Mouse (Mus musculus) forebrain, embryonic 16.5 days (tissue): Measurements from ENCODE around the gene Bag3. TPM values are rescaled to one million over a fixed set of nuclear protein-coding genes. Genes with fewer than 3 reads are reported as not detected.

Source experiments
- ATAC-seq: fragments of 200-750 bp; cut with Nextera tagmentation; 2 replicates; pipeline ENCODE4 v1.8.0; 2017; ENCODE audit warnings: mild to moderate bottlenecking, moderate library complexity
- H3K27ac ChIP-seq: fragments of 300-500 bp; sonication (generic); 2 replicates; pipeline ENCODE4 v1.5.1; 2014; ENCODE audit warnings: low read length, control low read depth
- H3K27me3 ChIP-seq: fragments of 300-500 bp; sonication (generic); replicated peaks from 2 replicates; pipeline ENCODE4 v1.6.1; 2014; ENCODE audit warnings: low read length; ENCODE audit not compliant: control insufficient read depth, insufficient read depth
- H3K36me3 ChIP-seq: fragments of 300-500 bp; sonication (generic); 2 replicates; pipeline ENCODE4 v1.6.1; 2014; ENCODE audit not compliant: control insufficient read depth, insufficient read depth
- H3K4me1 ChIP-seq: fragments of 300-500 bp; sonication (generic); replicated peaks from 2 replicates; pipeline ENCODE4 v1.6.1; 2014; ENCODE audit warnings: low read length; ENCODE audit not compliant: control insufficient read depth, insufficient read depth
- H3K4me2 ChIP-seq: fragments of 300-500 bp; sonication (generic); 2 replicates; pipeline ENCODE4 v1.6.1; 2014; ENCODE audit warnings: mild to moderate bottlenecking, low read length, control low read depth
- H3K4me3 ChIP-seq: fragments of 300-500 bp; sonication (generic); replicated peaks from 2 replicates; pipeline ENCODE4 v1.5.1; 2014; ENCODE audit warnings: mild to moderate bottlenecking, low read length, control low read depth
- H3K9ac ChIP-seq: fragments of 300-500 bp; sonication (generic); replicated peaks from 2 replicates; pipeline ENCODE4 v1.6.1; 2014; ENCODE audit warnings: low read depth, low read length, control low read depth
- H3K9me3 ChIP-seq: fragments of 300-500 bp; sonication (generic); 2 replicates; pipeline ENCODE4 v1.6.1; 2016; ENCODE audit warnings: low read length; ENCODE audit not compliant: control insufficient read depth
- WGBS: fragments of 180-500 bp; shearing (Covaris S2); extraction: QIAGEN DNeasy Blood & Tissue Kit; methylation state at CpG from one replicate; pipeline ENCODE4 v1.1.7; 2014; 5-methylcytosine and 5-hydroxymethylcytosine counted together
- microRNA-seq: library from miRNA; unstranded; fragments of <30 nt; microRNA quantifications from one replicate; pipeline ENCODE4, GENCODE M21; 2017
- polyA plus RNA-seq: library from polyadenylated mRNA; unstranded; fragments of >200 nt; fragmentation: Nextera tagmentation; extraction: Ambion mirVana; gene quantifications from 2 replicates; pipeline ENCODE4 v1.2.1, GENCODE M21; 2015

The Bag3 gene
- polyA plus RNA-seq, 1 experiment from 2014 or later, result 1.5 TPM

- no peaks in the 10 kb centered on the region for H3K27me3 ChIP-seq
- 64% methylated on average over 6 of the region's 6 CpGs for WGBS
- H3K27ac ChIP-seq, result no peak overlapping the region
- H3K4me2 ChIP-seq, result no peak overlapping the region
- no peak overlapping the region for H3K4me3 ChIP-seq
- no peak for ATAC-seq
- H3K9me3 ChIP-seq, result no peaks in the 10 kb centered on the region
- no peak overlapping the region for H3K9ac ChIP-seq
- H3K4me1 ChIP-seq, result 0 out of 2 replicates have a peak, but pooled peaks cover 3% of the 10 kb centered on the region
- H3K36me3 ChIP-seq, result no peaks in the 10 kb centered on the region
Observed at GRCm38 (mm10) chr7:128583213-128583948, 60.0 kb downstream of the Bag3 start.

- no peaks in the 10 kb centered on the region for H3K27me3 ChIP-seq
- no peak overlapping the region for H3K27ac ChIP-seq
- no peaks in the 10 kb centered on the region for H3K36me3 ChIP-seq
- ATAC-seq, result no peak
- H3K9me3 ChIP-seq, result no peaks in the 10 kb centered on the region
- WGBS, result 83% methylated on average over 4 of the region's 4 CpGs
- H3K9ac ChIP-seq, result no peak overlapping the region
- H3K4me1 ChIP-seq, result peaks cover 13% of the 10 kb centered on the region
- no peak overlapping the region for H3K4me2 ChIP-seq
- H3K4me3 ChIP-seq, result no peak overlapping the region
Observed at GRCm38 (mm10) chr7:128587334-128587933, 64.0 kb downstream of the Bag3 start.

- peak; percentile 43; the same call in 1 of the 2 replicates for ATAC-seq
- H3K4me3 ChIP-seq, result no peak overlapping the region
- peaks cover 21% of the 10 kb centered on the region for H3K4me1 ChIP-seq
- 8% methylated on average over 9 of the region's 9 CpGs for WGBS
- no peak overlapping the region for H3K9ac ChIP-seq
- H3K4me2 ChIP-seq, result no peak overlapping the region
- H3K9me3 ChIP-seq, result no peaks in the 10 kb centered on the region
- H3K36me3 ChIP-seq, result no peaks in the 10 kb centered on the region
- H3K27me3 ChIP-seq, result no peaks in the 10 kb centered on the region
- peak overlapping the region; percentile 51; the same call in 1 of the 2 replicates for H3K27ac ChIP-seq
Observed at GRCm38 (mm10) chr7:128591345-128592084, 68.1 kb downstream of the Bag3 start.

DNA sequence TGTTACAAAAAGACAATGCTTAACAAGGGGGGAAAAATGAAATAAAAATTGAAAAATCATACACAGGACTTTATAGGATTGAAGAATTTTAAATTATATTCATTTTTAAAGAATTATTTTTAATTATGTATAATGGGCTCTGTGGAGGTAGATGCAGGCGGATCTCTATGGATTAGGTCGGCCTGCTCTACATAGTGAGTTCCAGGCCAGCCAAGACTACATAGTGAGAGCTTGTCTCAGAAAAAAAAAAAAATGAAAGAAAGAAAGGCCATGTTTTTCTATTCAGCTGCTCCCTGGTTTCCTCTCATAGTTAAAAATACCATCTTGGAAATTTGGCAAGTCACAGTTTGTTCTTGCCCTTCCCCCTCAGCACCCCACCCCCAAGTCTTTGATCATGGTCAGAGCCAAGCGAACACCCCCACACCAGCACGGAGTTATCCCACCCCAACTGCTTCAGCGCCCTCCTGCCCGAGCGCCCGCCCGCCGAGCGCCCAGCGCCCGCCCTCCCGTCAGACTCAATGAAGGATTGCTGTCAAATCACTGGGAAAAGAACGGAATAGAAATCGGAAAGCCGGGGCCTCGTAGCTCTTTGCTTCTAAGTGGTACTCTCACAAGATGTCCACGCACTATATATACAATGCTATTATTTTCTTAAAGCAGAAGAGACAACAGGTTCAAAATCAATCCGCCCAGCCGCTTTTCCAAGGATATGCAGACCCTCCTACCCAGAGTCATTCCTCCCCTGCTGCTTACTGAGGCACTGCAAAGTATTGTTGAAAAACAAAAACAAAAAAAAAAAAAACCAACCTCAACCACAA, 68.9 kb downstream of the Bag3 start:
- Histone ChIP-seq H3K27me3 (no peaks in the 10 kb centered on the region), H3K4me2 (peak overlapping the region; percentile 44), H3K4me3 (peak overlapping the region; percentile 9), H3K9ac (0 out of 2 replicates have a peak overlapping the region, but pooled peaks have one; percentile 1), H3K9me3 (no peaks in the 10 kb centered on the region), H3K36me3 (no peaks in the 10 kb centered on the region), H3K4me1 (peaks cover 21% of the 10 kb centered on the region), H3K27ac (peak overlapping the region; percentile 52)
- 3% methylated on average over 21 of the region's 21 CpGs for WGBS
- peak; percentile 75 for ATAC-seq

DNA sequence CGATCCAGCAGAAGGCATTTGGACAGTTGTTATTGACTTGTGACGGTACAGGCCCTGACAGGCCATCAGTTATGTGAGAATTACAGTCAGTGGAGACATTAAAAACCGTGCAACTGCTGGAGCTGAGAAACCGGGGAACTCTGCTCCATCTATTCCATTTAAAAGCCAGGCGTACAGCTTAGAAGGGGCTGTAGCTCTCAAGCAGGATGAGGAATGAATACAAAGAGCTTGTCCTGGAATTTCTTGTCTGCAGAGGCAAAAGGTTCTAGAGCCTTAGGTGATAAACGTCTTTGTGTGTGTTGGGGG, 69.5 kb downstream of the Bag3 start:
- H3K4me2 ChIP-seq, result peak overlapping the region; percentile 44
- H3K27ac ChIP-seq, result peak overlapping the region; percentile 52
- H3K4me1 ChIP-seq, result peaks cover 21% of the 10 kb centered on the region
- 5% methylated on average over 6 of the region's 6 CpGs for WGBS
- H3K9ac ChIP-seq, result no peak overlapping the region
- H3K9me3 ChIP-seq, result no peaks in the 10 kb centered on the region
- ATAC-seq, result peak; percentile 45
- no peaks in the 10 kb centered on the region for H3K27me3 ChIP-seq
- H3K36me3 ChIP-seq, result no peaks in the 10 kb centered on the region
- H3K4me3 ChIP-seq, result no peak overlapping the region

GRCm38 (mm10) chr7:128596274-128596673, 72.9 kb downstream of the Bag3 start:
- Histone ChIP-seq H3K36me3 (no peaks in the 10 kb centered on the region), H3K4me1 (peaks cover 20% of the 10 kb centered on the region), H3K4me2 (no peak overlapping the region), H3K27me3 (no peaks in the 10 kb centered on the region), H3K9me3 (no peaks in the 10 kb centered on the region), H3K27ac (no peak overlapping the region), H3K9ac (no peak overlapping the region), H3K4me3 (no peak overlapping the region)
- ATAC-seq, result no peak
- 98% methylated on average over 2 of the region's 2 CpGs for WGBS

Small RNAs within 50 kb of the gene (microRNA-seq; reads per million reads assigned to microRNA genes)
- gene Gm24365, result not detected

Other genes starting within 250 kb of the Bag3 start
- 12.5 and 16.4 TPM in 2 replicates for gene BC017158, start 225.4 kb upstream of the Bag3 start, polyA plus RNA-seq
- gene Rgs10, start 104.9 kb upstream of the Bag3 start, polyA plus RNA-seq, result 19.9 and 25.4 TPM in 2 replicates
- 30.3 and 33.0 TPM in 2 replicates for gene Tial1, start 61.9 kb upstream of the Bag3 start, polyA plus RNA-seq
- 322 and 366 TPM in 2 replicates for gene Inpp5f, start 87.7 kb downstream of the Bag3 start, polyA plus RNA-seq
- gene Mcmbp, start 216.9 kb downstream of the Bag3 start, polyA plus RNA-seq, result 59.0 and 60.8 TPM in 2 replicates
- 37.5 and 38.6 TPM in 2 replicates for gene Sec23ip, start 221.3 kb downstream of the Bag3 start, polyA plus RNA-seq